Mouse (Mus musculus) CD8-positive naive resting alpha-beta T cell, adult 2 months (primary cell): ENCODE measurements around the gene Il5.
A peak's percentile ranks its signal among the peaks of the same experiment; 100 is the strongest.

ENCODE experiments used
- DNase-seq, 2 experiments: peaks; one replicate each; pipeline ENCODE4 v3.0.0; 2022; ENCODE audit warnings: low read depth in 2 of 2, low spot score in 2 of 2

Il5 gene

GRCm38 (mm10) chr11:53742353-53742752, 21.8 kb downstream of the Il5 start:
- DNase-seq = no peak

DNA sequence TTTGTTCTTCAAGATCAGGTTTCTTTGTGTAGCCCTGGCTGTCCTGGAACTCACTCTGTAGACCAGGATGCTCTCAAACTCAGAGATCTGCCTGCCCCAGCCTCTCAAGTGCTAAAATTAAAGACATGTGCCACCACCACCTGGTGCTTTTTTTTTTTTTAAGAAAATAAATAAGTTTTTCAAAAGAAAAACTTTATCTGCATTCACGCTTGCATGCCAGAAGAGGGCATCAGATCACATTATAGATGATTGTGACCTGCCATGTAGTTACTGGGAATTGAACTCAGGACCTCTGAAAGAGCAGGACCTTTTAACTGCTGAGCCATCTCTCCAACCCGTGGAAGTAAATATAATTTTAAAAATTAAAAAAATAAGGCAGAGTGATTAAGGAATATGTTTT, 24.7 kb downstream of the Il5 start:
- DNase-seq = no peak

GRCm38 (mm10) chr11:53747985-53748384, 27.4 kb downstream of the Il5 start:
- no peak for DNase-seq

GRCm38 (mm10) chr11:53748614-53749013, 28.0 kb downstream of the Il5 start:
- no peak for DNase-seq

DNA sequence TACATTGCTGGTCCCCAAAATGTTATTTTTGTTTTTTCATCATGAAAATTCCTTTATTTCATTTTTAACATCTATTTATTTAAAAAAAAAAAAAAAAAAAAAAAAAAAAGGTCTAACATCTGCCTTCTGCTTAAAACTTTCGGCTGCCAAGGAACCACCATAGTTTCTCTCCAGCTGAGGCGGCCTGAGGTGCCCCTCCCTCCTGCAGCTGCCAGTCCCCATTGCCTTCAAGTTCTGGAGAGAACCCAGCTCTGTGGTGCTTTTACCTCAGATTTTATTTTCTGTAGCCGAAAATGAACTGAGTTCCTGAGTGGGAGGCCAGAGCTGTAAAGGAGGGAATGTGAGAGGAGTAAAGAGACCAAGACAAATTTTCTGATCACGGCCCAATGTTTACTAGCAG, 28.7 kb downstream of the Il5 start:
- DNase-seq = no peak

GRCm38 (mm10) chr11:53749716-53750352, 29.2 kb downstream of the Il5 start:
- DNase-seq = no peak

DNA sequence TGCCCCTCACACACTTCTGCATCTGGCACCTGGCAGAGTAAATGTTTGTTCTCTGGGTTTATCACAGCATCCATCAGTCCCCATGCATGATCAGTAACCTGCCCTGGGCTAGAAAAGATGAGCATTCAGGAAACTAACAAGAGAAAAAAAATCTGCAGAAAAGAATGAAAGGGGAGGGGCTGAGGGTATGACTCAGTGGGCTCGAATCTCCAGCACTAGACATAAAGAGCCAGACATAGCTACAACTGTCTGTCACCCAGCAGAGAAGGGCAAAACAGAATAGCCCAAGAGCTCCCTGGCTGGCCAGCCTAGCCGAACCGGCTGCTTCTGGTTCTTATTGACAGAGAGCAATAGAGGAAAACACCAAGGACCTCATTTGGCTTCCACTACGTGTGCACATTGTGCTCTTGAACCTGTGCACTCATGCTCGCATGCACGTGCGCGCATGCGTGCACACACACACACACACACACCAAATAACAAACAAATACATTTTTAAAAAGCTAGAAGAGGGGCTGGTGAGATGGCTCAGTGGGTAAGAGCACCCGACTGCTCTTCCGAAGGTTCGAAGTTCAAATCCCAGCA, 34.5 kb downstream of the Il5 start:
- DNase-seq = no peak

DNA sequence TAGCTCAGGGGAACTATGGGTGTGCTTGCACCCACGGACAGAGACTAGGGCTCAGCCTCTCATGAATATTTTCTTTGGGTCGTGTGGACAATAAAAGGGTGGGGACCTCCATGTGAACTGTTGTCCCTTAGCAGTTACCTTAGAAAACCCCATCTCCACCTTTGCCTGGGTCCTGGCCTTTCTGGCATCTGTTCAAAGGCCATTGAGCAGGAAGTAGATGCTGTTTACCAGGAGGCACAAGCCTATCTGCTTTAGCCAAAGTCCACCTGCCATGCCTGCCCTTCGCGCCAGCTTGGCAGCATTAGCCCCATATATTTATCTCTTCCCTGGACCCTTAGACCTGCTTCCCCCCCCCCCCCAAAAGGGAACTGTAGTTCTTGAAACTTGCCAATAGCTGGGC, 37.0 kb downstream of the Il5 start:
- DNase-seq = no peak

DNA sequence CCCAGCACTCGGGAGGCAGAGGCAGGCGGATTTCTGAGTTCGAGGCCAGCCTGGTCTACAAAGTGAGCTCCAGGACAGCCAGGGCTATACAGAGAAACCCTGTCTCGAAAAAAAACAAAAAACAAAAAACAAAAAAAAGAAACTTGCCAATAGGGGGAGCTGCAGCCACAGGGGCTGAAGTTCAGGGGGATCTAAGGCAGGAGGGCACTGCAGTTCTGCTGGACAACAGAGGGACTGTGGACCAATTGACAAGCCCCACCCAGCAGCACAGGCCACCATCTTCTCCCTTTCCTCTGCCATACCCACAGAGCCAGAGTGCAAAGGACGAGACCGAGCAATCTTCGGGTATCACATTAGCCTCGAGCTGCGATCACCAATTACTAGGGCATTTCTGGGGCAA, 37.4 kb downstream of the Il5 start:
- DNase-seq = peak in 1 of 2 experiments; percentile 40

DNA sequence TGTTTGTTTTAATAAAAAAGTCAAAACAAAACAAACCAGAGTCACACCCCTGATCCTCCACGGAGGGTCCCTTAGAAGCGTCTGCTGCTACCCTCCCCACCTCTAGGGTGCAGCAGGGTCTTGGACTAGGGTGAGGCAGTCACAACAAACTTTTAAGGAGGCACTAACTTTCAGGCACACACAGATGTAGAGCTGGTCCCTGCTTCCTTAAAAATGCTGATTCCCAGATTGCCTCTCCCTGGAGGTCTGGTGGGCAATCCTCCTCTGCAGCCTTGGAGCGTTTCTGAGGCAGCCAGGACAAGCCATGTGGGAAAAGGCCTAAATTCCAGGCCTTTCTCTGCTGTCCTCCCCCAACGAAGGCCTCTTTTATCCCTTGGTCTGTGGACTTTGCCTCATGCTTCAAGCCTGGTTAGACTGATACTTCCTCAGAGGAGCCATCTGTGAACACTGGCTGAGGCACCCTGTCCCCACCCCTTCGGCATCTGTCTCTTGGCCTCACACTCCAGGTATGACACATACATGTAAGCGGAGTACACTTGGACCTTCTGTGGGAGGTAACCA, 38.3 kb downstream of the Il5 start:
- DNase-seq = no peak

DNA sequence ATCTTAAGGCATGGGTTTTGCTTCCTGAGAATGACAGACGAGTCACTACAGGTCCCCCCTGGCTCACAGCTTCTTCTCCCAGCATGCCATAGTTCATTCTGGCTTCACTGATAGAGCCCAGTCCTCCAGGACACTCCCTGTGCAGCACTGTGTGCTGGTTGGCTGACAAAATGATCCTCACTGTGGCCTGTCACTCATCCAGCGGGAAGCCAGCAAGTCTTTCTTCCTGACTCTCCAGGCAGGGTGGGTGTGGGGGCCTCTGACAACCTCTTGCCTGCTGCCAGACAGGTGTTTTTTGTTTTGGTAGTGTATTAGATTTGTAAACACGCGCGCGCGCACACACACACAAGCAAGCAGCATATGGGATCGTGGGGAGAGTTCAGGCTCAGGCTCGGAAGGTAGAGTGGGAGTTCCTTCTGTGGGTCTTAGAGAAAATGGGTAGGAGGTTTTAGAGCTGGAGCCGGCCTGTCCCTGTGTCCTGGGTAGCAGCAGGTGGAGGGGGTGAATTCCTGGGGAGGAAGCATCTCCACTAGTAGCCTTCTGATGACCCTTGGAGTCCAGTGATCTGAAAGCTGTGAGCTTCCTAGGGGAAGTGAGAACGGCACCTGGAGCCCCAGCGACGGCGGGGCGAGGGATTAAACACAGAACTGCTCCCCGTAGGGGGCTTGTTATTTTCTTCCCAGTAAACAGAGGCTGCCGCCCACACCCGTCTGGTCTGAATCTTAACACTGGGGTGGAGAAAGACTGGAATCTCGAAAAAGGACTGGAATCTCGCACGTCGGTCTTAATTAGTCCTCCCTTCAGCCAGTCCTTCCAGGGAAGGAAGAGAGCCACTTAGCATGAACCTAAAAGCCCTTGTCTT, 39.2 kb downstream of the Il5 start:
- DNase-seq = no peak

GRCm38 (mm10) chr11:53761284-53761683, 40.7 kb downstream of the Il5 start:
- DNase-seq = no peak

GRCm38 (mm10) chr11:53761822-53762221, 41.2 kb downstream of the Il5 start:
- DNase-seq = no peak

DNA sequence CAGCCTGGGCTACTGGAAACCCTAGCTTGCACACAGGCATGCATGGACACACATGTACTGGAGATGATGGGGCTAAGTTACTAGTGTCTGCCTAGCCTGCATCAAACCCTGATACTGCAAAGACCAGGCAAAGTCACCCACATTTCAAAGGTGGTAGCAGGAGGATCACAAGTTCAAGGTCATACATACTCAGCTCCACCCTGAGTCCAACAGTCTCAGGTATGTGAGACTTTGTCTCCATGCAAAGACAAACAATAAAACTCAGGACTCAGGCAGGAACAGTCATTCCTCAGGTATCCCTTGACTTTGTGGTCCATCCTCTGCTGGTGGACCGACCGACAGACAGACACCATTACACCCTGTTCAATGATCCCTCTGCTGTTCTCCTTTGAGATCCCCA, 41.8 kb downstream of the Il5 start:
- DNase-seq = no peak

GRCm38 (mm10) chr11:53762827-53763495, 42.4 kb downstream of the Il5 start:
- DNase-seq = peak in 1 of 2 experiments; percentile 53

- peak; percentile 90 to 94 for DNase-seq
Observed at GRCm38 (mm10) chr11:53763496-53764140, 43.0 kb downstream of the Il5 start.

DNA sequence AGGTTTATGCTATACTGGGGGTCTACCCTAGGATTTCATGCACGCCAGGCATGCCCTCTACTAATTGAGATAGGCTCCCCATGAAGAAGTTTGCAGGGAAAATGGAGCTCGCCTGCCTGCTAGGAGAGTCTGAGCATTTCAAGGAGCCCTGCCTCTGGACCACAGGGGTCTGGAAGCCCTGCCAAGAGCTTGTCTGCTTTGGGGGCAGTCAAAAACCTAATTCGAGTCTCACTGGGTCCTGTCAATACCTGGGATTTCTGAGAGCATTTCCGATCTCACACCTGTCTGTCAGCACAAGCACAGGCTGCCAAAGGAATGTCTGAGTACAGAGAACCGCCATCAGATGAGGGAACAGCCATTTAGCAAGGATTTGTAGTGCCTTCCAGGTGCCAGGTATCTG, 44.0 kb downstream of the Il5 start:
- no peak for DNase-seq

DNA sequence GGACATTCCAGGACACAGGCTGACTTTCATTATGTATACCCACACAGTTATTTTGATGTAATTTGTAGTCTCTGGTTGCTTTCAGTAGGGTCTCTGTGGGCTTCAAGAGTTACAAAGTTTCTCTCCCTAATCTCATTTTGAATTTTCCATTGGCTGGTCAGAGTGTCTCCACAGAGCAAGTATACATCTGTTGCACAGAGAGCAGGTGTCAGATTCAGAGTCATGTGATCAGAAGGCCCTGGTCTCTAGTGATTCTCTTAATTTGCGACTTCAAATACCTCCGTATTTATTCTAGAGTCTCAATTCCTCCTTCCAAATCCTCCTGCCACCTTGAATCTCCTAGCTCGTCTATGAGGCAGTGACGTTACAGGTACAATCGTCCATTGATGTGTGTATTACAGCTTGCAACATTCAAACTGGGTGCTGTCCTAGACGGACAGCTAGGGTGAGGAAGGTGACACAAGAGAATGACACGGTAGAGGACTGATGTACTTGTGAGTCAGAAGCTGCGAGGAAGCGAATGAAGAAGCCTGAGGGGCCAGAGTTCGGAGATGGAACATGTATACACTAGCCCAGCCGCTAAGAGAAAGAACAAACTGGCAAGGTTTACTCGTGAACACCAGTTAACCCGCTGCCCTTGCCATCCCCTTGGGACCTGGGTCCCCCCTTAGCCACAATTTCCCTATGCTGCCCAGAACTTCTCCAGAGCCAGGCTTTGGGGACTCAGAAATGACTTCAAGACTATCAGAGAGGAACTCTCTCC, 48.0 kb downstream of the Il5 start:
- DNase-seq = no peak

- DNase-seq = no peak
Observed at GRCm38 (mm10) chr11:53769185-53769576, 48.6 kb downstream of the Il5 start.

- peak; percentile 96 to 98 for DNase-seq
Observed at GRCm38 (mm10) chr11:53769760-53770124, 49.1 kb downstream of the Il5 start, which contains the start of gene Irf1. Gene Irf1, plus strand, starts transcription at chr11:53770014.
